Mouse (Mus musculus) lung, embryonic 14.5 days (tissue): ENCODE results near the gene Hck. TPM values are rescaled to one million over a fixed set of nuclear protein-coding genes. Genes with fewer than 3 reads are reported as not detected.

Source experiments
- ATAC-seq: fragments of 200-750 bp; cut with Nextera tagmentation; 2 replicates; pipeline ENCODE4 v1.8.0; 2017; ENCODE audit warnings: mild to moderate bottlenecking, moderate TSS enrichment, moderate library complexity; ENCODE audit not compliant: insufficient read depth
- DNase-seq: peaks from one replicate; pipeline ENCODE4 v3.0.0-alpha.2; 2015
- H3K27ac ChIP-seq: fragments of 300-500 bp; sonication (generic); 2 replicates; pipeline ENCODE4 v1.5.1; 2014; ENCODE audit warnings: low read depth, mild to moderate bottlenecking, moderate library complexity
- H3K27me3 ChIP-seq: fragments of 300-500 bp; sonication (generic); 2 replicates; pipeline ENCODE4 v1.6.1; 2014; ENCODE audit warnings: low read length, control low read depth; ENCODE audit not compliant: insufficient read depth
- H3K36me3 ChIP-seq: fragments of 300-500 bp; sonication (generic); 2 replicates; pipeline ENCODE4 v1.6.1; 2014; ENCODE audit warnings: control low read depth; ENCODE audit not compliant: insufficient read depth
- H3K4me1 ChIP-seq: fragments of 300-500 bp; sonication (generic); 2 replicates; pipeline ENCODE4 v1.6.1; 2014; ENCODE audit warnings: antibody characterized with exemption, control low read depth; ENCODE audit not compliant: insufficient read depth
- H3K4me2 ChIP-seq: fragments of 300-500 bp; sonication (generic); 2 replicates; pipeline ENCODE4 v1.6.1; 2014; ENCODE audit warnings: mild to moderate bottlenecking
- H3K4me3 ChIP-seq: fragments of 300-500 bp; sonication (generic); 2 replicates; pipeline ENCODE4 v1.5.1; 2014; ENCODE audit warnings: low read depth, low read length
- H3K9ac ChIP-seq: fragments of 300-500 bp; sonication (generic); 2 replicates; pipeline ENCODE4 v1.6.1; 2014
- H3K9me3 ChIP-seq: fragments of 300-500 bp; sonication (generic); 2 replicates; pipeline ENCODE4 v1.6.1; 2016; ENCODE audit warnings: low read depth, low read length, control low read depth
- CTCF ChIP-seq: IDR thresholded peaks from 2 replicates; pipeline ENCODE4 v1.5.1; 2016; ENCODE audit warnings: antibody characterized with exemption, low read depth
- WGBS: fragments of 180-500 bp; shearing (Covaris S2); extraction: QIAGEN DNeasy Blood & Tissue Kit; methylation state at CpG from one replicate; pipeline ENCODE4 v1.1.7; 2014; 5-methylcytosine and 5-hydroxymethylcytosine counted together
- polyA plus RNA-seq: library from polyadenylated mRNA; unstranded; fragments of >200 nt; fragmentation: Nextera tagmentation; extraction: Ambion mirVana; gene quantifications from 2 replicates; pipeline ENCODE4 v1.2.1, GENCODE M21; 2014

The Hck gene
- polyA plus RNA-seq, 1 experiment from 2014 or later = 2.6 TPM

- Histone ChIP-seq H3K36me3 (peaks cover 8% of the 10 kb centered on the region), H3K4me1 (peaks cover 2% of the 10 kb centered on the region; the same call in 1 of the 2 replicates), H3K9ac (no peak overlapping the region), H3K9me3 (no peaks in the 10 kb centered on the region), H3K4me3 (no peak overlapping the region), H3K4me2 (no peak overlapping the region), H3K27ac (no peak overlapping the region), H3K27me3 (no peaks in the 10 kb centered on the region)
- 75% methylated on average over 6 of the region's 6 CpGs for WGBS
- DNase-seq (no peak), ATAC-seq (no peak)
- TF ChIP-seq CTCF = no peak
These were observed 58.9 kb downstream of the Hck start for GRCm38 (mm10) chr2:153167136-153167535.

- H3K27me3 ChIP-seq = no peaks in the 10 kb centered on the region
- H3K4me2 ChIP-seq = no peak overlapping the region
- ATAC-seq (no peak), DNase-seq (no peak)
- WGBS = 35% methylated on average over 2 of the region's 2 CpGs
- H3K27ac ChIP-seq = peak overlapping the region; percentile 18; the same call in 1 of the 2 replicates
- H3K4me3 ChIP-seq = no peak overlapping the region
- no peak overlapping the region for H3K9ac ChIP-seq
- no peak for TF ChIP-seq CTCF
- H3K9me3 ChIP-seq = no peaks in the 10 kb centered on the region
- no peaks in the 10 kb centered on the region for H3K4me1 ChIP-seq
- peaks cover 8% of the 10 kb centered on the region for H3K36me3 ChIP-seq
These were observed 60.0 kb downstream of the Hck start for GRCm38 (mm10) chr2:153168134-153168820.

- H3K9ac ChIP-seq = no peak overlapping the region
- peaks cover 4% of the 10 kb centered on the region; the same call in 1 of the 2 replicates for H3K36me3 ChIP-seq
- 87% methylated on average over 9 of the region's 9 CpGs for WGBS
- H3K27ac ChIP-seq = no peak overlapping the region
- no peaks in the 10 kb centered on the region for H3K4me1 ChIP-seq
- no peak overlapping the region for H3K4me3 ChIP-seq
- no peak for TF ChIP-seq CTCF
- no peaks in the 10 kb centered on the region for H3K9me3 ChIP-seq
- ATAC-seq (no peak), DNase-seq (no peak)
- H3K27me3 ChIP-seq = no peaks in the 10 kb centered on the region
- no peak overlapping the region for H3K4me2 ChIP-seq
These were observed 62.4 kb downstream of the Hck start for GRCm38 (mm10) chr2:153170490-153171224.

- Histone ChIP-seq H3K9ac (no peak overlapping the region), H3K36me3 (no peaks in the 10 kb centered on the region; the same call in 1 of the 2 replicates), H3K4me3 (no peak overlapping the region), H3K9me3 (no peaks in the 10 kb centered on the region), H3K4me1 (no peaks in the 10 kb centered on the region), H3K27me3 (no peaks in the 10 kb centered on the region), H3K27ac (no peak overlapping the region), H3K4me2 (no peak overlapping the region)
- 88% methylated on average over 5 of the region's 5 CpGs for WGBS
- no peak for DNase-seq
- no peak for ATAC-seq
- TF ChIP-seq CTCF = no peak
These were observed 63.7 kb downstream of the Hck start for GRCm38 (mm10) chr2:153171966-153172365.

- no peak overlapping the region for H3K4me2 ChIP-seq
- no peaks in the 10 kb centered on the region for H3K4me1 ChIP-seq
- no peaks in the 10 kb centered on the region for H3K27me3 ChIP-seq
- no peaks in the 10 kb centered on the region for H3K9me3 ChIP-seq
- 57% methylated on average over 8 of the region's 8 CpGs for WGBS
- DNase-seq (no peak), ATAC-seq (no peak)
- no peak overlapping the region for H3K4me3 ChIP-seq
- TF ChIP-seq CTCF = no peak
- peaks cover 29% of the 10 kb centered on the region; the same call in 1 of the 2 replicates for H3K36me3 ChIP-seq
- no peak overlapping the region for H3K27ac ChIP-seq
- no peak overlapping the region for H3K9ac ChIP-seq
These were observed 67.8 kb downstream of the Hck start for GRCm38 (mm10) chr2:153175995-153176570.

- H3K4me2 ChIP-seq = no peak overlapping the region
- H3K27me3 ChIP-seq = no peaks in the 10 kb centered on the region
- no peak for DNase-seq
- 83% methylated on average over 3 of the region's 3 CpGs for WGBS
- H3K4me3 ChIP-seq = no peak overlapping the region
- TF ChIP-seq CTCF = no peak
- H3K27ac ChIP-seq = no peak overlapping the region
- H3K9me3 ChIP-seq = no peaks in the 10 kb centered on the region
- ATAC-seq = no peak
- peaks cover 36% of the 10 kb centered on the region for H3K36me3 ChIP-seq
- H3K4me1 ChIP-seq = no peaks in the 10 kb centered on the region
- H3K9ac ChIP-seq = no peak overlapping the region
These were observed 68.9 kb downstream of the Hck start for GRCm38 (mm10) chr2:153177188-153177587.

GRCm38 (mm10) chr2:153179126-153179860, 71.0 kb downstream of the Hck start:
- ATAC-seq = no peak
- H3K36me3 ChIP-seq = peaks cover 57% of the 10 kb centered on the region
- no peak overlapping the region for H3K4me3 ChIP-seq
- H3K27ac ChIP-seq = no peak overlapping the region
- no peaks in the 10 kb centered on the region for H3K27me3 ChIP-seq
- no peak for DNase-seq
- no peak overlapping the region for H3K9ac ChIP-seq
- no peaks in the 10 kb centered on the region for H3K9me3 ChIP-seq
- TF ChIP-seq CTCF = no peak
- H3K4me2 ChIP-seq = no peak overlapping the region
- no peaks in the 10 kb centered on the region for H3K4me1 ChIP-seq
- 75% methylated on average over 10 of the region's 10 CpGs for WGBS
